Mouse (Mus musculus) lung, embryonic 14.5 days (tissue): ENCODE measurements around the gene Rpl3. TPM values are rescaled to one million over a fixed set of nuclear protein-coding genes. Genes with fewer than 3 reads are reported as not detected.

Experiments
- ATAC-seq: fragments of 200-750 bp; cut with Nextera tagmentation; 2 replicates; pipeline ENCODE4 v1.8.0; 2017; ENCODE audit warnings: mild to moderate bottlenecking, moderate TSS enrichment, moderate library complexity; ENCODE audit not compliant: insufficient read depth
- DNase-seq: peaks from one replicate; pipeline ENCODE4 v3.0.0-alpha.2; 2015
- H3K27ac ChIP-seq: fragments of 300-500 bp; sonication (generic); 2 replicates; pipeline ENCODE4 v1.5.1; 2014; ENCODE audit warnings: low read depth, mild to moderate bottlenecking, moderate library complexity
- H3K27me3 ChIP-seq: fragments of 300-500 bp; sonication (generic); 2 replicates; pipeline ENCODE4 v1.6.1; 2014; ENCODE audit warnings: low read length, control low read depth; ENCODE audit not compliant: insufficient read depth
- H3K36me3 ChIP-seq: fragments of 300-500 bp; sonication (generic); 2 replicates; pipeline ENCODE4 v1.6.1; 2014; ENCODE audit warnings: control low read depth; ENCODE audit not compliant: insufficient read depth
- H3K4me1 ChIP-seq: fragments of 300-500 bp; sonication (generic); 2 replicates; pipeline ENCODE4 v1.6.1; 2014; ENCODE audit warnings: antibody characterized with exemption, control low read depth; ENCODE audit not compliant: insufficient read depth
- H3K4me2 ChIP-seq: fragments of 300-500 bp; sonication (generic); 2 replicates; pipeline ENCODE4 v1.6.1; 2014; ENCODE audit warnings: mild to moderate bottlenecking
- H3K4me3 ChIP-seq: fragments of 300-500 bp; sonication (generic); 2 replicates; pipeline ENCODE4 v1.5.1; 2014; ENCODE audit warnings: low read depth, low read length
- H3K9ac ChIP-seq: fragments of 300-500 bp; sonication (generic); 2 replicates; pipeline ENCODE4 v1.6.1; 2014
- H3K9me3 ChIP-seq: fragments of 300-500 bp; sonication (generic); 2 replicates; pipeline ENCODE4 v1.6.1; 2016; ENCODE audit warnings: low read depth, low read length, control low read depth
- CTCF ChIP-seq: IDR thresholded peaks from 2 replicates; pipeline ENCODE4 v1.5.1; 2016; ENCODE audit warnings: antibody characterized with exemption, low read depth
- WGBS: fragments of 180-500 bp; shearing (Covaris S2); extraction: QIAGEN DNeasy Blood & Tissue Kit; methylation state at CpG from one replicate; pipeline ENCODE4 v1.1.7; 2014; 5-methylcytosine and 5-hydroxymethylcytosine counted together
- microRNA-seq: library from miRNA; unstranded; fragments of <30 nt; microRNA quantifications from one replicate; pipeline ENCODE4, GENCODE M21; 2016; ENCODE audit warnings: borderline number of aligned reads
- polyA plus RNA-seq: library from polyadenylated mRNA; unstranded; fragments of >200 nt; fragmentation: Nextera tagmentation; extraction: Ambion mirVana; gene quantifications from 2 replicates; pipeline ENCODE4 v1.2.1, GENCODE M21; 2014

Rpl3 gene
- polyA plus RNA-seq, 1 experiment from 2014 or later = 1,315 TPM

DNA sequence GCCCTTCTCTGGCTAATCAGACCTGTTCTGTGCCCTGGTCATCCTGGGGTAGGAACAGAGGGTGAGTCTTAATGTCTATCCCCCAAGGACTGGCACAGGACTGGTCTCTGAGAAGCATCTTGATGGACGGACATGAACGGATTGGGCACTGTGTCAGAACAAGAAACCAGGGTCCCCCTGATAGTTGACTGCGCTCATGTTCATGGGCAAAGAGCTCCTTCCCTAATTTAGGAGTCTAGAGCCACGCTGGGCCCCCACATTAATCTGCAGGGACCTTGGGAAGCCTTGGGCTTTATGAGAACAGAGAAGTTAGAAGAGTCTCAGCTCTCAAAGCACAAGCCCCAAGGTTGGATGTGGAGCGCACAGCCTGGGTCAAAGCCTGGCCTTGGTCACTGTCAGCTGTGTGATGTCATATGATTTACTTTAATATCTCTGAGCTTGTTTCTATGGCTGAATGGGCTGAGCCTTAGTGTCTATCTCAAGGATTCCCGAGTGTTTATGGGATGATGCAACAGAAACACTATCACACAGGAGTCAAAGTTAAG is 56.3 kb downstream of the Rpl3 start:
- H3K4me1 ChIP-seq = no peaks in the 10 kb centered on the region
- no peaks in the 10 kb centered on the region; the same call in 1 of the 2 replicates for H3K9me3 ChIP-seq
- no peak overlapping the region for H3K27ac ChIP-seq
- H3K4me2 ChIP-seq = no peak overlapping the region
- no peak overlapping the region for H3K9ac ChIP-seq
- H3K4me3 ChIP-seq = no peak overlapping the region
- TF ChIP-seq CTCF = no peak
- WGBS = 82% methylated on average over 6 of the region's 6 CpGs
- DNase-seq = no peak
- no peaks in the 10 kb centered on the region for H3K36me3 ChIP-seq
- H3K27me3 ChIP-seq = no peaks in the 10 kb centered on the region
- no peak for ATAC-seq

DNA sequence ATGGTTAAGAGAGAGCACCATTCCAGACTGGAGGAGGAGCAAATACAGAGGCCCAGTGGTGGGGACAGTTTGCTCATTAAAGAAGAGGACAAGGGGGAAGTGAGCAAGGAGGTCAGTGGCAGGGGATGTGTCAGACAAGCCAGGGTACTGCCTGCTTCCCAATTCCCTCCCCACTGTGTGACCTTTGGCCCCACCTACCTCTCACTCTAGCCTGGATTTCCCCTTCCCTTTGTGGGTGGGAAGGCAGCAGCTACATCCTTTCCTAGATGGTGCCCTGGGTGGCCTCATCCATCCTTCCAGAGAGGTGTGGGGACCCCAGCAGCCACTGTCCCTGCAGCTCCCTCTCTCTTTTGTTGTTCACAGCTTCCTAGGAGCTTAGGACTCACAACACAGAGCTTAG is 56.8 kb downstream of the Rpl3 start:
- no peak overlapping the region for H3K4me2 ChIP-seq
- no peak overlapping the region for H3K27ac ChIP-seq
- no peaks in the 10 kb centered on the region for H3K27me3 ChIP-seq
- H3K9me3 ChIP-seq = no peaks in the 10 kb centered on the region; the same call in 1 of the 2 replicates
- H3K4me3 ChIP-seq = no peak overlapping the region
- H3K36me3 ChIP-seq = no peaks in the 10 kb centered on the region
- no peak overlapping the region for H3K9ac ChIP-seq
- no peak for ATAC-seq
- DNase-seq = no peak
- TF ChIP-seq CTCF = no peak
- H3K4me1 ChIP-seq = no peaks in the 10 kb centered on the region

DNA sequence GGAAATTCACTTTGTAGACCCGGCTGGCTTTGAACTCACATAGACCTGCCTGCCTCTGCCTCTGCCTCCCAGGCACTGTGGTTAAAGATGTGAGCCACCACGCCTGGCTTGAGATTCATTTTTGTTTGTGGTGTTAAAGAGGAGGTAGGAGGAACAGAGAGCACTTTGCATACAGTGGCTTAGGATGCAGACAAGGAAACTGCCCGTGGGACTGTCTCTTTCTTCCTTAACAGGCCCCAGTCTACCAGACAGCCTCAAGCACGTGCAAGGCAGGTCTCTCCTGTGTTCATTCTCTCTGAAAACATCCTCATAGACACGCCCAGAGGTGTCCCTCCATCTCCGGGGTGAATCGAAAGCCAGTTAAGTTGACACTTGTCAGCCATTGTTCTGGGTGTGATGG is 57.3 kb downstream of the Rpl3 start:
- Histone ChIP-seq H3K27ac (no peak overlapping the region), H3K4me2 (no peak overlapping the region), H3K4me3 (no peak overlapping the region), H3K9ac (no peak overlapping the region), H3K27me3 (no peaks in the 10 kb centered on the region), H3K9me3 (no peaks in the 10 kb centered on the region; the same call in 1 of the 2 replicates), H3K4me1 (no peaks in the 10 kb centered on the region), H3K36me3 (no peaks in the 10 kb centered on the region)
- TF ChIP-seq CTCF = no peak
- 60% methylated on average over 7 of the region's 7 CpGs for WGBS
- DNase-seq (no peak), ATAC-seq (no peak)

DNA sequence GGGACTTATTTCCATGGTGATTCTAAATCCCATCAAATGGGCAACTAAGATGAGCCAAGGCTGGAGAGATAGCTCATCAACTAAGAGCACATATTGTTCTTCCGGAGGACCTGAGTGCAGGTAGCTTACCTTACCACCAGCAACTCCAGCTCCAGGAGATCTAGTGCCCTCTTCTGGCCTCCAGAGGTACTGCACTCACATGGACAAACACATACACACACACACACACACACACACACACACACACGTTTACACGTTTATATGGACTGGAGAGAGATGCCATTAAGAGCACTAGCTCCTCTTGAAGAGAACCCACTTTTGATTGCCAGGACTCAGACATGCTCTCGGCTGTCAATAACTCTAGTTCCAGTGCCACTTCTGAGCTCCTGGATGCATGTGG is 60.5 kb downstream of the Rpl3 start:
- no peak overlapping the region for H3K9ac ChIP-seq
- no peak for ATAC-seq
- no peaks in the 10 kb centered on the region for H3K27me3 ChIP-seq
- peak; percentile 58 for TF ChIP-seq CTCF
- no peaks in the 10 kb centered on the region; the same call in 1 of the 2 replicates for H3K4me1 ChIP-seq
- H3K36me3 ChIP-seq = no peaks in the 10 kb centered on the region
- whole genome bisulfite sequencing = 92% methylated on average over 4 of the region's 4 CpGs
- H3K4me3 ChIP-seq = no peak overlapping the region
- DNase-seq = no peak
- H3K27ac ChIP-seq = no peak overlapping the region
- no peaks in the 10 kb centered on the region; the same call in 1 of the 2 replicates for H3K9me3 ChIP-seq
- no peak overlapping the region for H3K4me2 ChIP-seq

DNA sequence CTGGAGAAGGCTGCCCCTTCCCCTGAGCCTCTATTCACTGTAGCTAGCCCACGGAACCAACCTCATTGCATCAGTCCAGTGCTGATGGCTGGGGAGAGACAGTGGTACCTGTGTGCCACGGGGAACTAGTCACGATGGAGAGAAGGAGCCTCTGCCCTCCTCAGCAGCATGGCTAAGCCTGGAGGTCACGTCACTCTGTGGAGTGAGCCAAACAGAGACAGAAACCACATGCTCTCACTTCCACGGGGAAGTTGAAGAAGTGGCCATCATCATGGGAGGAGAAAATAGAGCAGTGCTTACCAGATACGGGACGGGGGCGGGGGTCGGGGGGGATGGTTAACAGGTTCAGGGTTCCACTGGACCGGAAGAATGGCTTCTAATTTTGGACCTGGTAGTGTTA is 61.3 kb downstream of the Rpl3 start:
- WGBS = 90% methylated on average over 10 of the region's 10 CpGs
- DNase-seq (no peak), ATAC-seq (no peak)
- Histone ChIP-seq H3K36me3 (no peaks in the 10 kb centered on the region), H3K4me3 (no peak overlapping the region), H3K9ac (no peak overlapping the region), H3K27ac (no peak overlapping the region), H3K27me3 (no peaks in the 10 kb centered on the region), H3K4me2 (no peak overlapping the region), H3K4me1 (no peaks in the 10 kb centered on the region; the same call in 1 of the 2 replicates), H3K9me3 (no peaks in the 10 kb centered on the region; the same call in 1 of the 2 replicates)
- TF ChIP-seq CTCF = no peak

DNA sequence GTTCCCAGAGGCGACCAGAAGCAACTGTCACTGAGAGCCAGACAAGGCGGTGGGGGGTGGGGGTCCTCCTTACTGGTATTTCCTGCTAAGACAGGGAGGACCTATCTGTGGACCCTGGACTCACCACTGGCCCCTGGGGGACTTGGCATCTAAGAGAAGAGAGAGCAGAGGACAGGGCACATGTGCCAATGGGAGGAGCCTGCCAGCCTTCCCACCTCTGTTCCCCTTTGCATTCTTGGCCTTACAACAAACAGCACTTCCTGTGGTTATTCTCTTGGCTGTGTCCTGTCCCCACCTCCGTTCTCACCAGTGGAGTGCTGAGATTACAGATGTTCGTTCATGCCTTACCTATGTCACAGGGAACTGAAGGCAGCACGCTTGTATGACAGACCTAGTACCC is 62.8 kb downstream of the Rpl3 start:
- Histone ChIP-seq H3K4me1 (peaks cover 2% of the 10 kb centered on the region; the same call in 1 of the 2 replicates), H3K9me3 (no peaks in the 10 kb centered on the region; the same call in 1 of the 2 replicates), H3K27ac (no peak overlapping the region), H3K36me3 (no peaks in the 10 kb centered on the region), H3K4me3 (no peak overlapping the region), H3K4me2 (no peak overlapping the region), H3K9ac (no peak overlapping the region), H3K27me3 (no peaks in the 10 kb centered on the region)
- ATAC-seq (no peak), DNase-seq (no peak)
- WGBS = 66% methylated on average over 5 of the region's 5 CpGs
- no peak for TF ChIP-seq CTCF

Small RNAs within 50 kb of the gene (microRNA-seq; reads per million reads assigned to microRNA genes)
- 37.5 reads per million, percentile 39 among the genes with 10 or more reads in this experiment for gene Snord43

Other genes with a start within 250 kb of the Rpl3 start
- gene Apobec3, start 200.2 kb downstream of the Rpl3 start, polyA plus RNA-seq = 19.8 and 23.2 TPM in 2 replicates
- gene Cbx7, start 120.7 kb downstream of the Rpl3 start, polyA plus RNA-seq = 2.3 TPM in 2 replicates
- 11.6 and 13.0 TPM in 2 replicates for gene Pdgfb, start 76.9 kb downstream of the Rpl3 start, polyA plus RNA-seq
- gene Syngr1, start 534 bp downstream of the Rpl3 start, polyA plus RNA-seq = 14.7 and 14.9 TPM in 2 replicates
- gene Tab1, start 41.3 kb upstream of the Rpl3 start, polyA plus RNA-seq = 32.5 and 34.2 TPM in 2 replicates
- gene Mgat3, start 81.9 kb upstream of the Rpl3 start, polyA plus RNA-seq = 6.1 and 7.7 TPM in 2 replicates
- 31.7 and 32.9 TPM in 2 replicates for gene Mief1, start 142.2 kb upstream of the Rpl3 start, polyA plus RNA-seq
- gene AC140267.1, start 144.0 kb upstream of the Rpl3 start, polyA plus RNA-seq = not detected in 2 replicates
- gene Atf4, start 163.3 kb upstream of the Rpl3 start, polyA plus RNA-seq = 115 and 136 TPM in 2 replicates
- 56.4 and 61.0 TPM in 2 replicates for gene Rps19bp1, start 172.4 kb upstream of the Rpl3 start, polyA plus RNA-seq
- gene Cacna1i, start 195.4 kb upstream of the Rpl3 start, polyA plus RNA-seq = not detected in 2 replicates